20 mouse cellular contexts compared by ENCODE assay signal in genomic region chr11:116808811-116809395, GRCm38 (mm10). TPM values are rescaled to one million over a fixed set of nuclear protein-coding genes. Genes with fewer than 3 reads are reported as not detected.
DNase-seq lines count a peak whose midpoint lies in the region; ATAC-seq lines count a peak whose summit lies in the region.
"Had no signal": no experiment of that assay in that cellular context is flagged by ENCODE, and none has a peak within 500 bp of the region (broad histone marks: within the 10 kb centered on the region; RNA-seq: fewer than 3 reads in every experiment).

No protein-coding gene starts in this region.

- no peaks in the 10 kb centered on the region for H3K27me3 ChIP-seq in forebrain, embryonic 11.5 days (ENCODE audit: control insufficient read depth, insufficient read depth, low read length)
- no peaks in the 10 kb centered on the region for H3K27me3 ChIP-seq in forebrain, embryonic 15.5 days
- no peaks in the 10 kb centered on the region for H3K27me3 ChIP-seq in intestine, embryonic 15.5 days (replicated peaks)
- no peaks in the 10 kb centered on the region for H3K27me3 ChIP-seq in intestine, embryonic 16.5 days (replicated peaks; ENCODE audit: control insufficient read depth, insufficient read depth, low read length)
- H3K27me3 ChIP-seq: embryonic facial prominence, embryonic 15.5 days; heart, embryonic 15.5 days had no signal

- no peaks in the 10 kb centered on the region for H3K36me3 ChIP-seq in forebrain, embryonic 11.5 days (ENCODE audit: control insufficient read depth, insufficient read depth, low read length)
- H3K36me3 ChIP-seq in forebrain, embryonic 15.5 days = no peaks in the 10 kb centered on the region
- no peaks in the 10 kb centered on the region for H3K36me3 ChIP-seq in intestine, embryonic 15.5 days
- no peaks in the 10 kb centered on the region; the same call in 1 of the 2 replicates for H3K36me3 ChIP-seq in intestine, embryonic 16.5 days (ENCODE audit: control insufficient read depth, insufficient read depth, low read length)
- H3K36me3 ChIP-seq: embryonic facial prominence, embryonic 15.5 days; heart, embryonic 15.5 days; limb, embryonic 12.5 days; liver, embryonic 15.5 days had no signal

- no peaks in the 10 kb centered on the region for H3K9me3 ChIP-seq in forebrain, embryonic 11.5 days (ENCODE audit: control insufficient read depth, low read length)
- H3K9me3 ChIP-seq in forebrain, embryonic 15.5 days = no peaks in the 10 kb centered on the region
- H3K9me3 ChIP-seq in intestine, embryonic 15.5 days = no peaks in the 10 kb centered on the region
- no peaks in the 10 kb centered on the region for H3K9me3 ChIP-seq in intestine, embryonic 16.5 days (ENCODE audit: control insufficient read depth, low read length)
- H3K9me3 ChIP-seq: embryonic facial prominence, embryonic 15.5 days; heart, embryonic 15.5 days; limb, embryonic 12.5 days; liver, embryonic 15.5 days had no signal

- no peak overlapping the region for H3K27ac ChIP-seq in forebrain, embryonic 11.5 days (ENCODE audit: low read depth, low read length)
- H3K27ac ChIP-seq in forebrain, embryonic 15.5 days (replicated peaks) = no peak overlapping the region
- 0 out of 2 replicates have a peak overlapping the region, but pooled peaks have one; percentile 14 for H3K27ac ChIP-seq in intestine, embryonic 15.5 days
- no peak overlapping the region for H3K27ac ChIP-seq in intestine, embryonic 16.5 days (ENCODE audit: low read length)
- H3K27ac ChIP-seq: embryonic facial prominence, embryonic 15.5 days; heart, embryonic 15.5 days; limb, embryonic 12.5 days; liver, embryonic 15.5 days had no signal

- no peak for ATAC-seq in forebrain, embryonic 11.5 days (replicated peaks; ENCODE audit: low FRiP score)
- no peak for ATAC-seq in forebrain, embryonic 15.5 days (replicated peaks)
- ATAC-seq in intestine, embryonic 15.5 days = no peak
- no peak for ATAC-seq in intestine, embryonic 16.5 days

- 77% methylated on average over 11 of the region's 11 CpGs for WGBS in forebrain, embryonic 11.5 days
- WGBS in forebrain, embryonic 15.5 days = 71% methylated on average over 11 of the region's 11 CpGs
- WGBS in intestine, embryonic 15.5 days = 84% methylated on average over 11 of the region's 11 CpGs
- 80% methylated on average over 11 of the region's 11 CpGs for WGBS in intestine, embryonic 16.5 days

- no peak overlapping the region for H3K4me3 ChIP-seq in forebrain, embryonic 11.5 days (ENCODE audit: low read depth, low read length)
- H3K4me3 ChIP-seq in forebrain, embryonic 15.5 days = no peak overlapping the region
- H3K4me3 ChIP-seq in intestine, embryonic 15.5 days (replicated peaks) = no peak overlapping the region
- no peak overlapping the region for H3K4me3 ChIP-seq in intestine, embryonic 16.5 days (ENCODE audit: low read length)
- H3K4me3 ChIP-seq: embryonic facial prominence, embryonic 15.5 days; heart, embryonic 15.5 days; layer of hippocampus, adult 2 months; limb, embryonic 12.5 days; liver, embryonic 15.5 days had no signal

- peak; percentile 45 for DNase-seq in forebrain, embryonic 11.5 days (ENCODE audit: low spot score)
- DNase-seq in retina, postnatal 1 day = peak; percentile 43
- DNase-seq in retina, embryonic 14.5 days (ENCODE audit: low spot score) = no peak
- DNase-seq in right cerebral cortex, postnatal 36 days (ENCODE audit: low spot score in 2 of 2) = no peak
- no peak for DNase-seq in left cerebral cortex, adult 18-20 months (ENCODE audit: low spot score in 2 of 2)

- peak overlapping the region; percentile 5; the same call in 1 of the 2 replicates for H3K4me2 ChIP-seq in forebrain, embryonic 11.5 days (ENCODE audit: low read depth, low read length, severe bottlenecking)
- no peak overlapping the region for H3K4me2 ChIP-seq in forebrain, embryonic 15.5 days (replicated peaks)
- H3K4me2 ChIP-seq in intestine, embryonic 15.5 days (replicated peaks) = no peak overlapping the region
- H3K4me2 ChIP-seq in intestine, embryonic 16.5 days (ENCODE audit: low read depth, low read length) = no peak overlapping the region
- H3K4me2 ChIP-seq: embryonic facial prominence, embryonic 15.5 days; heart, embryonic 15.5 days; limb, embryonic 12.5 days; liver, embryonic 15.5 days had no signal

- H3K9ac ChIP-seq in forebrain, embryonic 11.5 days (ENCODE audit: low read length) = no peak overlapping the region
- no peak overlapping the region for H3K9ac ChIP-seq in forebrain, embryonic 15.5 days (replicated peaks)
- no peak overlapping the region for H3K9ac ChIP-seq in intestine, embryonic 15.5 days
- H3K9ac ChIP-seq in intestine, embryonic 16.5 days (ENCODE audit: low read depth, low read length) = no peak overlapping the region
- H3K9ac ChIP-seq: embryonic facial prominence, embryonic 15.5 days; heart, embryonic 15.5 days; limb, embryonic 12.5 days; liver, embryonic 15.5 days had no signal

- peaks cover 26% of the 10 kb centered on the region for H3K4me1 ChIP-seq in forebrain, embryonic 11.5 days (replicated peaks; ENCODE audit: control insufficient read depth, insufficient read depth, low read length)
- peaks cover 51% of the 10 kb centered on the region for H3K4me1 ChIP-seq in forebrain, embryonic 15.5 days
- H3K4me1 ChIP-seq in intestine, embryonic 15.5 days (replicated peaks) = peaks cover 28% of the 10 kb centered on the region
- H3K4me1 ChIP-seq in intestine, embryonic 16.5 days (ENCODE audit: control insufficient read depth, insufficient read depth, low read length) = peaks cover 32% of the 10 kb centered on the region

RNA-seq across cellular contexts. Expression of gene Mxra7, which starts 18.9 kb away (rescaled TPM):
- 16.8 and 19.6 TPM in 2 replicates for polyA plus RNA-seq in forebrain, embryonic 11.5 days (2014; fragmentation: Nextera tagmentation; extraction: Ambion mirVana)
- polyA plus RNA-seq in forebrain, embryonic 15.5 days (2015; fragmentation: Nextera tagmentation; extraction: Ambion mirVana) = 7.6 and 10.7 TPM in 2 replicates
- 25.5 and 27.9 TPM in 2 replicates for polyA plus RNA-seq in intestine, embryonic 15.5 days (2015; fragmentation: Nextera tagmentation; extraction: Ambion mirVana)
- 20.6 and 20.8 TPM in 2 replicates for polyA plus RNA-seq in intestine, embryonic 16.5 days (2015; fragmentation: Nextera tagmentation; extraction: Ambion mirVana)
- 10 to 100 TPM; 17.5 to 20.2 TPM for total RNA-seq in left cerebral cortex, adult 18-20 months (2021)
- total RNA-seq: neutrophil, adult 5-6 weeks had no signal
- polyA plus RNA-seq: inflammation-experienced regulatory T-cells, adult 6 months had no signal

RNA-seq across cellular contexts. Expression of gene St6galnac1, which starts 33.6 kb away (rescaled TPM):
- not detected in 2 replicates for polyA plus RNA-seq in forebrain, embryonic 11.5 days (2014; fragmentation: Nextera tagmentation; extraction: Ambion mirVana)
- polyA plus RNA-seq in forebrain, embryonic 15.5 days (2015; fragmentation: Nextera tagmentation; extraction: Ambion mirVana) = not detected in 2 replicates
- not detected in 2 replicates for polyA plus RNA-seq in intestine, embryonic 15.5 days (2015; fragmentation: Nextera tagmentation; extraction: Ambion mirVana)
- polyA plus RNA-seq in intestine, embryonic 16.5 days (2015; fragmentation: Nextera tagmentation; extraction: Ambion mirVana) = 0.07 TPM in 1 of 2 replicates, not detected in the other
- not detected for total RNA-seq in left cerebral cortex, adult 18-20 months (2021)
- total RNA-seq: ES-E14; gastrocnemius, postnatal 4 days; layer of hippocampus, adult 2 months; left cerebral cortex, adult 8-10 months had no signal
- polyA plus RNA-seq: embryonic facial prominence, embryonic 15.5 days; heart, embryonic 15.5 days; kidney, embryonic 16.5 days; limb, embryonic 12.5 days; liver, embryonic 15.5 days; urinary bladder, adult 2 months had no signal

RNA-seq across cellular contexts. Expression of gene Mettl23, which starts 34.2 kb away (rescaled TPM):
- 67.6 and 70.4 TPM in 2 replicates for polyA plus RNA-seq in forebrain, embryonic 11.5 days (2014; fragmentation: Nextera tagmentation; extraction: Ambion mirVana)
- polyA plus RNA-seq in forebrain, embryonic 15.5 days (2015; fragmentation: Nextera tagmentation; extraction: Ambion mirVana) = 81.9 and 87.5 TPM in 2 replicates
- 62.0 and 63.7 TPM in 2 replicates for polyA plus RNA-seq in intestine, embryonic 15.5 days (2015; fragmentation: Nextera tagmentation; extraction: Ambion mirVana)
- polyA plus RNA-seq in intestine, embryonic 16.5 days (2015; fragmentation: Nextera tagmentation; extraction: Ambion mirVana) = 58.4 and 65.8 TPM in 2 replicates
- 10 to 100 TPM; 23.8 to 25.8 TPM for total RNA-seq in left cerebral cortex, adult 18-20 months (2021)

RNA-seq across cellular contexts. Expression of gene Jmjd6, which starts 34.3 kb away (rescaled TPM):
- polyA plus RNA-seq in forebrain, embryonic 11.5 days (2014; fragmentation: Nextera tagmentation; extraction: Ambion mirVana) = 86.8 and 99.5 TPM in 2 replicates
- polyA plus RNA-seq in forebrain, embryonic 15.5 days (2015; fragmentation: Nextera tagmentation; extraction: Ambion mirVana) = 76.7 and 78.5 TPM in 2 replicates
- 81.2 and 88.5 TPM in 2 replicates for polyA plus RNA-seq in intestine, embryonic 15.5 days (2015; fragmentation: Nextera tagmentation; extraction: Ambion mirVana)
- 86.7 and 91.2 TPM in 2 replicates for polyA plus RNA-seq in intestine, embryonic 16.5 days (2015; fragmentation: Nextera tagmentation; extraction: Ambion mirVana)
- total RNA-seq in left cerebral cortex, adult 18-20 months (2021) = 10 to 100 TPM; 28.3 to 31.3 TPM

RNA-seq across cellular contexts. Expression of gene Mfsd11, which starts 43.3 kb away (rescaled TPM):
- 27.9 and 31.0 TPM in 2 replicates for polyA plus RNA-seq in forebrain, embryonic 11.5 days (2014; fragmentation: Nextera tagmentation; extraction: Ambion mirVana)
- polyA plus RNA-seq in forebrain, embryonic 15.5 days (2015; fragmentation: Nextera tagmentation; extraction: Ambion mirVana) = 49.8 and 54.9 TPM in 2 replicates
- polyA plus RNA-seq in intestine, embryonic 15.5 days (2015; fragmentation: Nextera tagmentation; extraction: Ambion mirVana) = 39.4 and 47.3 TPM in 2 replicates
- polyA plus RNA-seq in intestine, embryonic 16.5 days (2015; fragmentation: Nextera tagmentation; extraction: Ambion mirVana) = 47.3 and 66.2 TPM in 2 replicates
- 10 to 100 TPM; 40.3 to 44.9 TPM for total RNA-seq in left cerebral cortex, adult 18-20 months (2021)

Comparison
In these comparisons a context has a peak if more than half of its experiments do, and no peak if none do; other contexts are left out.
1. DNase-seq: peak in forebrain, embryonic 11.5 days (single experiment) and retina, postnatal 1 day (single experiment); none in retina, embryonic 14.5 days (single experiment), right cerebral cortex, postnatal 36 days (0 of 2) and left cerebral cortex, adult 18-20 months (0 of 2).